Mouse (Mus musculus): ENCODE results near the gene Cul4a. TPM values are rescaled to one million over a fixed set of nuclear protein-coding genes. Genes with fewer than 3 reads are reported as not detected.
"Not testable (repeated sequence)": the region's sequence is repeated elsewhere in the genome, so short reads cannot be mapped to it uniquely, and the experiment has no call there.

Cul4a gene
- total RNA-seq (2021), result 10 to 100 TPM; 65.9 to 66.7 TPM
- long read RNA-seq, experiment 1, transcript Cul4a-201 (20 exons, 3,728 nt), result major isoform, 51 of 70 reads
- long read RNA-seq, experiment 1, partial matches to known transcripts, result 8 of 70 reads
- long read RNA-seq, experiment 1, other reads (novel, unspliced or antisense), result 11 of 70 reads
- long read RNA-seq, experiment 2, transcript Cul4a-201 (20 exons, 3,728 nt), result major isoform, 58 of 81 reads
- long read RNA-seq, experiment 2, partial matches to known transcripts, result 7 of 81 reads
- long read RNA-seq, experiment 2, other reads (novel, unspliced or antisense), result 16 of 81 reads

DNA sequence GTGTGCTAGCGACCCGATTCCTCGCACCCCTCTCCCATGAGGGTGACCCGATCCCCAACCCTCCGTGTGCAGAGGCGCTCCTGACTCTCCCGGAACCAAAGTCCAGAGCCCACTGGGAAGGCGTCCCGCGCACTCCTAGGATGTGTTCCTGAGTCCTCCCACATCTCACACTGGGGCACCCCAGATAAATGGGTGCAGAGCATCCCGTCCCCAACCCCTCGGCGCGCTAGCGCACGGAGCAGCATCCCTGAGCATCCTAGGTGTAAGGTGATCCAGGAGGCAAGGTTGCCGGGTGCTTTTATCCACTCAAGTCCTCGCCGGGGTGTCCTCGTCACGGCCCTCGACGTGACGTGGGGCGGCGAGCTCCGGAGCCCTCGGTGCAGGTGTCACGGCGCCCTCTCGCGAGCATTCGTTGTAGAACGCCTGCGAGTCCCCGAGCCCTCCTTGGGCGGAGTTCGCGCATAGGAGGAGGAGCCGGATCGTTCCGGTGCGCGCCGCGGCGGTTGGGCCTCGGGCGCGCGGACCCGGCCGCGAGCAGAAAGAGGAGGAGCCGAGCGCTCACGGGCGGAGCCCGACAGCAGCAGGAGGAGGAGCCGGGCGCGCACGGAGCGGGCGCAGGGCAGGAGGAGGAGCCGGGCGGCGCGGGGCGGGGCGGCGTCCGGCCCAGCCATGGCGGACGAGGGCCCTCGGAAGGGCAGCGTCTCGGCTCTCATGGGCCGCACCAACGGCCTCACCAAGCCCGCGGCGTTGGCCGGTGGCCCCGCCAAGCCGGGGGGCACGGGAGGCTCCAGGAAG is at the start of gene Cul4a, which contains the start of gene Pcid2:
TSS of gene Cul4a (plus strand) at position 535 of the 795 bp plus-strand sequence.
TSS of gene Pcid2 (minus strand) at position 373 of the 795 bp plus-strand sequence.
- intact Hi-C loops (cut with DNase I), result loop anchor here (5.0 to 10.0 kb wide), 2 partner anchors 107 to 430 kb away; partner anchors contain the start of gene Tubgcp3

DNA sequence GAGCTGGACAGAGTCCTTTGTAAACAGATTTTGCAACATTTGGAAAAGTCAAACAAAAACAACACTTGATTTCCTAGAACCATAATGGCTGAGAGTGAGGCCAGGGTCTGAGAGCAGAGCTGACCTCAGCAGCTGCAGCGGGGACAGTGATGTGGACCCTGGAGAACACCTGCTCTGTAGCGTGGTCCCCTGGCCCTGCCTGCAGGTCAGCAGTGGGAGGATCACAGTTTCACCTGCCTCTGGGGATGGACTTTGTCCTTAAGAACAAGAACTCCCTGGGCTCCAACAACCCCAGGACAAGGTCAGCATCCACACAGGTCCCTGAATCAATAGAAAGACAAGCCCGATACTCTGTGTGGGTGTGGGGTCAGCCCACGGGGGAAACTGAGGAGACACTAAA is 48.1 kb upstream of the Cul4a start:
- intact Hi-C loops (cut with DNase I), result no loop called here
- no peak for DNase-seq

More for the DNA sequence above, at the start of gene Cul4a, which contains the start of gene Pcid2:
- DNase-seq, result peak; percentile 91 to 96

DNA sequence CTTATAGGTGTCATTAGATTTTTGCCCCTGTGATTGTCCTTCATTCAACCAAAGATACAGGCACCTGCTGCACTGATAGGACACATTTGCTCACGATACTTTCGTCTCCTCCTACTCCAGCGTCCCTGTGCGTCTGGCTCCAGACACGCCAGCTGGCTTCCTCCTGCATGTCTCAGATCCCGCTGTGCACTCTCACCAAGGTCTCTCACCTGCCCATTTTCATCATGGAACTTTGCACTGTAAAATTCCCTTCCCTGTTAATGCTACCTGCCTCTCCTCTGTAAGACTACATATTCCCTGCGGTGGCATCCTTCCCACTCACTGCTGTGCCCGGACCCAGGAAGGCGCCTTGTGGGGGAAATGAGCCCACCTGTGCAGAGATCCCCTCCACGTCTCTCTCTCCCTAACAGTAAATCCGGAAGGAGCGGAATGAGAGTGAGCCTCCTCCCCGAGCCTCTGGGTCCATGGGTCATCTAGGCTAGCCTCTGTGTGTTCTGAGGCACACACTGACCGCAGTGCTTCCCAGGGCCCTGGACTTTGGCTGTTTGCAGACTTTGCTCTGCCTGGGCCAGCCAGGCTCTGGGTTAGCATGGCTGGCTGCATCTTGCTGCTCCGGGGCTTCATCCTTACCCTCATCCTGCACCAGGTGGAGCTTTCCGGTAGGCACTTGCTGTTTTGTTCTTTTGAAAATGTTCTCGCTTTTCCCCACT is 44.8 kb upstream of the Cul4a start, which contains the start of gene Proz:
TSS of gene Proz (plus strand) at position 474 of the 710 bp plus-strand sequence.
- DNase-seq, result no peak
- intact Hi-C loops (cut with DNase I), result no loop called here

DNA sequence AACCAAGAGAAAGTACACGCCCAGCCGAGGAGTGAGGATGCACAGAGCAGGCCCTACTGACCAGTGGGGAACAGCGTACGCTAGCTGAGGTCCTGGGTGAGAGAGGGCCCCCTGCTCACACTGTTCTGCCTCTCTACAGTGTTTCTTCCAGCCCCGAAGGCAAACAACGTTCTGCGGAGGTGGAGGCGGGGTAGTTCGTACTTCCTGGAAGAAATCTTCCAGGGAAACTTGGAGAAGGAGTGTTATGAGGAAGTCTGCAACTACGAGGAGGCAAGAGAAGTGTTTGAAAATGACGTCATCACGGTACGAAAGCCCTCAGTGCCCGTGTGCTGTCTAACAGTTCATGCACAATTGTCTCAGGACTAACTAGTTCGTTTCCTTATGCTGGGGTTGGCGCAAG is 42.3 kb upstream of the Cul4a start:
- intact Hi-C loops (cut with DNase I), result no loop called here
- DNase-seq, result no peak

DNA sequence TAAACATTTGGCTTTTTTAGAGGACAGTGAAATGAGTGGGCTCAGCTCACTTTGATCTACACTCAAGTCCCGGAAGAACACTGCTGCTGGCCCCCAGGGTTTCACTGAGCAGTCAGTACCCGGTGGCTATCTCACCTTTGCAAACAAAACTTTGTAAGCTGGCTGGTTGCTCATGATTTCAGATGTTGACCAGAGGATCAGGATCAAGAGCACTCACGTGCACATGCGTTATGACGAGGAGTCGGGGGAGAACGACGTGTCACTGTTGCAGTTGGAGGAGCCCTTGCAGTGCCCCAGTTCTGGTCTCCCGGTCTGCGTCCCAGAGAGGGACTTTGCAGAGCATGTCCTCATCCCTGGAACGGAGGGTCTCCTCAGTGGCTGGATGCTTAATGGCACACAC is 32.2 kb upstream of the Cul4a start:
- DNase-seq, result no peak
- intact Hi-C loops (cut with DNase I), result no loop called here

DNA sequence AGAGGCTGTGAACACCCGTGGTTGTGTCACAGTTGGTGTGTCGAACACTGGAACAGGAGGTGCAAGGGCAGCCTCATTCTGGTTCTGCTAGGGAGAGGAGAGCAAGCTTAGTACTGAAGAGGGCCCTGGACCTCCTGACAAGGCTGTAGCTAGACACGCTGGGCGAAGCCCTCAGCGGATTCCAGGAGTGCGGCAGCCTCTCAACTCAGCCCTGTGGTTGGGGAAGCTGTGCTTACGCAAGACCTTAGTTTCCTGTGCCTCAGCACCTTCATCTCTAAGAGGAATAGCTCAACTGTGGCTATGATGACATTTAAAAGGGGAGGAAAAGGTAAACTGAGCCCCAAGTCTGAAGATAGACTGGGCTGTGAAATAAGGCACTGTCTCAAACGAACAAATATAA is 30.4 kb upstream of the Cul4a start:
- DNase-seq, result no peak
- intact Hi-C loops (cut with DNase I), result no loop called here

DNA sequence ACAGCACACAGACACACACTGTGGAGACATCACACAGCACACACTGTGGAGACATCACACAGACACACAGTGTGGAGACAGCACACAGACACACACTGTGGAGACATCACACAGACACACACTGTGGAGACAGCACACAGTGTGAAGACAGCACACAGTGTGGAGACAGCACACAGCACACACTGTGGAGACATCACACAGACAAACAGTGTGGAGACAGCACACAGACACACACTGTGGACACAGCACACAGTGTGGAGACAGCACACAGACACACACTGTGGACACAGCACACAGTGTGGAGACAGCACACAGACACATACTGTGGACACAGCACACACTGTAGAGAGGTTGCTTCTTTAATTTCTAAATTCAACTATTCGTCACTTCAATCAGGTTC is 29.8 kb upstream of the Cul4a start:
- DNase-seq; intact Hi-C loops (cut with DNase I): not testable (repeated sequence)

DNA sequence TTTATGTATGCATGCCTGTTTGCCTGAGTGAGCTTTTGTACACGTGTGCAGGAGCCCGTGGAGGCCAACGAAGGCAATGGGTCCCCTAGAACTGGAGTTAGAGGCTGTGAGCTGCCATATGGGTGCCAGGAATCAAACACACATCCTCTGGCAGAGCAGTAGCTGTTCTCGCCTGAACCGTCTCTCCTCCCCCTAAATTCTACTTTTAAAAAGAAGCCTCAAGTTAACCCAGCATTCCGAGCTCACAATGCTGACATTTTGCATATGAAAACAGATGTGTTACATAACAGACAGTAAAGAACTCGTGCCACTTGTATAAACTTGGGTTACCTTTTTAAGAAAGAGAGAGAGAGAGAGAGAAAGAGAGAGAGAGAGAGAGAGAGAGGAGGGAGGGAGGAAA is 27.9 kb upstream of the Cul4a start:
- intact Hi-C loops (cut with DNase I), result no loop called here
- no peak for DNase-seq

DNA sequence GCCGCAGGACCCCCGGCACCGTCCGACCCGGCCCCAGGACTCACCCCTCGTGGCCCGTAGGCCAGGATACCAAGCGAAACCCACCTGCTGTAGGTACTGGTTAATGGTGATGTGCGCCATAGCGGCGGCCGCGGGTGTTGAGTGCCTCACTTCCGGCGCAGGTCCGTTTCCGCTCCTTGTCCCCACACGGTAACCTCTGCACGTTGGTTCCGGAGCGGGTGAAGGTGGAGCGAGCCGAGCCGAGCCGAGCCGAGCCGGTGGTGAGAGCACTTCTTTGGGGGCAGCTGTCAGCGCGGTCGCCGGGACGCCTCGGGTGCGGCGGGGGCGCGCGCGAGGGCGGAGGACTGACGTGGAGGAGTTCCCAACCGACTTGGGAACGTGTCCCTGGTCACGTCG is 732 bp upstream of the Cul4a start:
- intact Hi-C loops (cut with DNase I), result loop anchor here (5.0 to 10.0 kb wide), 2 partner anchors 108 to 430 kb away; partner anchors contain the start of gene Tubgcp3
- DNase-seq, result peak; percentile 87 to 91

DNA sequence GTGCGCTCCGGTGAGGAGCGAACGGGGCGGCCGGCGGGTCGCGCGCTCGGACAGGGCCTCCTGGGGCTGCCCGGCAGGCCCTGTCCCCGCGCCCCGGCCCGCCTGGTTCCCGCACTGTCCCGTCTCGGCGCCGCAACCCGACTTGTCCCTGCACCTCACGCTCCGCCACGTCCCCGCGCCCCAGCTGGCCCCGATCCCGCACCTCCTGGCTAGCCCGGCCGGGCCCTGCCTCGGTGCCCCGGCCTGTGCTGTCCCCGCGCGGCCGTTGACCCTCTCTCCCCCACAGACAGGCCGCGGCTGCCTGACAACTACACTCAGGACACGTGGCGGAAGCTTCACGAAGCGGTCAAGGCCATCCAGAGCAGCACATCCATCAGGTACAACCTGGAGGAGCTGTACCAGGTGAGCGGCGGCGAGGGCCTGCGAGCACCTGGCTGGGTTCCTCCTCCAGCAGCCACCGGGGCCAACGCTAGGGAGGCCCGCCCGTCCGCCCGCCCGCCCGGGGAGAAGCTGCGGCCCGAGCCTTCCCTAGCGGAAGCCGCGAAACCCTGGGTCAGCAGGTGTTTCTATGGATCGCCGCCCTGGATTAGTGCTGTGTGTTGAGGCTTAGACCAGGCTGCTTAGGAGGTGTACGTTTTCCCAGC is 609 bp downstream of the Cul4a start:
- DNase-seq, result peak in 1 of 2 experiments; percentile 35
- intact Hi-C loops (cut with DNase I), result loop anchor here (5.0 to 10.0 kb wide), 2 partner anchors 106 to 431 kb away; partner anchors contain the start of gene Tubgcp3

DNA sequence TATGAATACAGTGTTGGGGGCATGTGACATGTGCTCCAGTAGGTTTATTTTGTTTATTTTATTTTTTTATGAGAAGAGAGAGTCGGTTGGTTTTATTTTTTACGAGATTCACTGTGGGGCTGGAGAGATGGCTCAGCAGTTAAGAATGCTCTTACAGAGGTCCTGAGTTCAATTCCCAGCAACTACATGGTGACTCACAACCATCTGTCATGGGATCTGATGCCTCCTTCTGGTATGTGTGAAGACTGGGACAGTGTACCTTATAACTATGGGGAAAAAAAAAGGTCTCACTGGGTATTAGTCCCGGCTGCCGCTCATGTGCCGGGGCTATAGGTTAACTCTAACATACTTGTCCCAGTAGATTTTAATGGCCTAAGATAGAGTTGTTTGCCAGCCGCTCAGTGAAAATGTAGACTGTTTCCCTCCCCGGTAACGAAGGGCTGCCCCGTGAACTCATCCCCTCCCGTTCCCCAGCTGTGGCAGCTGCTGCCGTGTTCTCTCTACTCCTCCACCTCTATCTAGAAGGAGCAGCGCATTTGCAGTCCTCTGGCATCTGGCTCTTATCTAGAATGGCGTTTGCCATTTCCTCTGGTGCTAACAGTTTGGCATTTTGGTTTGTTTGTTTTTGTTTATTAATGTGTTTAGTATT is 2.7 kb downstream of the Cul4a start:
- intact Hi-C loops (cut with DNase I), result loop anchor here (5.0 to 10.0 kb wide), 2 partner anchors 104 to 433 kb away; partner anchors contain the start of gene Tubgcp3

DNA sequence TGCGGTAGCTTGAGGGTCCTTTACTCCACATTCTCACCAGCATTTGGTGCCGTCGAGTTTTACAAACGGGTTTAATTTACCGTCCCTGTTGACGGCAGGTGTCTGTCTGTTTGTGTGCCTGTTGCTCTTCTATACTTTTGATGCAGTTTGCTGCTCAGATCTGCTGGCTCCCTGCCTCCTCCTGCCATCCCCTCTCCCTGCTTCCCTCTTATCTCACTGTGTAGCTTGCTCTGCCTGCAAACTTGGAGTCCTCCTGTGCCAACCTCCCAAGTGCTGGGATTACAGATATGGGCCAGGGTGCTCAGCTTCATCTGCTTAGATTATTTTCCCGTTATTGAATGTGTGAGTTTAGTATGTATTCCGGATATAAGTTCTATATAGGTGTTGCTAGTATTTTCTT is 3.5 kb downstream of the Cul4a start:
- intact Hi-C loops (cut with DNase I), result loop anchor here (5.0 to 10.0 kb wide), 2 partner anchors 103 to 434 kb away; partner anchors contain the start of gene Tubgcp3
- DNase-seq, result no peak

More for the DNA sequence above, 2.7 kb downstream of the Cul4a start:
- DNase-seq, result no peak

DNA sequence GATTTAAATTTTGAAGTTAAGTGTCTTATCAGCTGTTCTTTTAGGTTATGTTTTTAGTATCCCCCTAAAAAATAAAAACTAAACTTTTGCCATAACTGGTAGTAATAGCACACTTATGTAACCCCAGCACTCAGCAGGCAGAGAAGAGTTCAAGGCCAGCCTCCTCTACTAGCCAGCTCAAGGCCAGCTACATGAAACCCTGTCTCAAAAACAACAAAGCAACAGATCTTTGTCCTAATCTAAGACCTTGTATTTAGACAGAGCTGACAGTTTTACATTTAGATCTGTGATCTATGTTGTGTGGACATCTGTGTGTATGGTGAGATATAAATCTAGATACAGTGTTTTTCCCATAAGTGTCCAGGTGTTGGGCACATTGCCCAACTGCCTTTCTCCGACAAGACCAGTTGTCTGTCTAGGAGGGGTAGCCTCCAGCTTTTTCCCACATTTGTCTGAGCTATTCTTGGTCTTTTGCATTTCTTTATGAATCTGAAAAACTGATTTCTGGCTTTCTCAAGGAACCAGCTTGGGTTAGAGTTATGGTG is 4.1 kb downstream of the Cul4a start:
- intact Hi-C loops (cut with DNase I), result loop anchor here (5.0 to 10.0 kb wide), 2 partner anchors 103 to 435 kb away; partner anchors contain the start of gene Tubgcp3
- DNase-seq, result no peak

DNA sequence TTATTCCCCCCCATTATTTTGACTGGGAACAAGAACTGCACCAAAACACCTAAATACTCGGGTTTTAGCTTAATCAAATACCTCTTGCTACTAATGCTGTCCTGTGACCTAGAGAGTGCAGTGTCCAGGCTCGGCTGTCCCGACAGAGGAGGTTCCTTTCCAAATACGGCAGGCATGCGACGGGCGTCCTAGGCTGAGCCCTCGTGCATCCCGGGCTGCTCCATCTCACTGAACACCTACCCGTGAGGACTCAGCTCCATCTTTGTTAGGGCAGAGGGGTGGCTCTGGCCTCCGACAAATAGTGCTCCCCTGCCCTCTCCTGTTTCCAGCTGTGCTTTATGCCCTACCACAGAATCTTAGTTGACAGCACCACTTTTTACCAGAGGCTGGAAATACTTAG is 6.5 kb downstream of the Cul4a start:
- intact Hi-C loops (cut with DNase I), result no loop called here
- DNase-seq, result no peak

DNA sequence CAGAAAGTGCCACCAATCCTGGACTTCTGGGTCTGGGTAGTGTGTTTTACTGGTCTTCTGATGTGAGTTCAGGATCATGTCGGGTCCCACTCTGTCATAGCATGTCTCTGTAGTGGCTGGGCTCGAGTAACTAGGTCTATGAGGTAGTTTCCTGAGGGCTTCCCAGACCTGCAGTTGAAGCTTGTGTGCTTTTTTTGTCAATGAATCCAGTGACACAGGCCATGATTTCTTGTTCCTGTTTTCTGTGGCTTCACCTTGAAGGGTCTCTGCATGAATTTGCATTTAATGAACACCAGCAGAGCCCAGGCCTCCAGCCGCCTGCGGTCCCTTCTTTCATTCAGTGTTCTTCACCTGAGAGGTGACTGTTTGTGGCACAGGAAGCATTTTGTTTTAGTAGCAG is 7.8 kb downstream of the Cul4a start:
- DNase-seq, result no peak
- intact Hi-C loops (cut with DNase I), result no loop called here

DNA sequence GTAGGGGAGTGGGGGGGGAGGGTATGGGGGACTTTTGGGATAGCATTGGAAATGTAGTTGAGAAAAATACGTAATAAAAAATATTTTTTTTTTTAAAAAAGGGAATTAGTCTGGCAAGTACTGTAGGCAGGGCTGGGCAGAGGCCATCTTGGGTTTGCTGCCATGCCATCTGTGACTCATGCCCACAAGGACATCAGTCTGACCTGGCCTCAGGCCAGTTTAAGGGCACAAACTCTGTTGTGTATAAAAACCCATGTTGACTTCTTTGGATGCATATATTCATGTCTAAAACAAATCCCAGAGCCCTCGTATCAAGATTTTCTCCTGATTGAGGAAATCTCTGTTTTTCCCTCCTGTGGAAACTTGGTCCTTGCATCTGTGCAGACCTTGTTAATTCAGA is 11.7 kb downstream of the Cul4a start:
- intact Hi-C loops (cut with DNase I), result no loop called here
- no peak for DNase-seq

DNA sequence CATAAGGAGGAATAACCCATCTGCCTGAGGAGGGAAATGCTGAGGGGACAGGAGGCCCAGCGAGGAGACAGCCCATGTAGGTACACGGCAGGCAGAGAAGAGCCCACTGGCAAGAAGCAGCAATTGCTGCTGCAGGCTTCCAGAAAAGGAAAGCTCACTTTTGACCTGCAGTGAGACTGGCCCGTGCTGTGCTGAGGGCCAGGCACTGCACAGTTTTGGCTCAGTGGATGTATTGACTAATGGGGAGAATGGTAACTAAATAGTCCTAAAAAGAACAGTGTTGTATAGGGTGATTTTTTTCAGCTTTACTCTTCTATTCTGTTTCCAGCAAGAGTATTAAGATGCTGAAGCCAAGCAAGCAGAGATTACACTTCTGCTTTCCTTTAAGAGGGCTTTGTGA is 13.1 kb downstream of the Cul4a start:
- intact Hi-C loops (cut with DNase I), result no loop called here
- DNase-seq, result no peak

DNA sequence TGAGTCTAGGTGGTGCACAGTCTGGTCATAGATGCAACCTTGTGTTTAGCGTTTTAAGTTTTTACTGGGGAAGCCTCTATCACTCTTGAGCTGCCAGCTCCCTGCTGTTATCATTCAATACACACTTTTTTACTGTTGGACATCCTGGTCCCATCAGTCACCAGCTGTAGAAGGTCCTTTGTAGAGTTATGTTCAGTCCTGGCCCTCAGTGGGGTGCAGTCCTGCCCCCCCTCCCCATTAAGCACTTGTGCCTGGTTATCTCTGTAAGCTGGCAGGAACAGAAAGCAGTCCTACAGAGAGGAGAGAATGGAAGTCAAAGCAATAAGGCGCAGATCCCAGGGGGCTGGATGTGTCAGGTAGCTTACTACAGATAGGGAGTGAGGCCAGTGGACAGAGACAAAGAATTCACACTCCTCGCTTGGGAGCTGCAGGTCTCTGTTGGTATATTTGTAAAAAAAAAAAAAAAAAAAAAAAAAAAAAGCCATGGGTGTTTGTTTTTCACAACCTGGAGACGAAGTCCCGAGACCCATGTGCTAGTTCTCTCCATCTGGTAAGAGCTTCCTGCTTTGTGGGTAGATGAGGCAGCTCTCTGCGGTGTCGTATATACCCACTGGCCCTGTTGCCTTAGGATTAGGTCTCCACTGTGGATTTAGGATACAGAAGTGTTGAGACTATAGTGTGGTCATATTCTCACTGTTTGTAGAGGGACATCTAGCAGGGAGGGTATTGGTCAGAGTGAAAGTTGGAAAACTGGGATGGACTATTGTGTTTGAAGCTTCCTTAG is 15.7 kb downstream of the Cul4a start:
- no peak for DNase-seq
- intact Hi-C loops (cut with DNase I), result no loop called here
